Mouse (Mus musculus) neural tube, embryonic 15.5 days (tissue): Measurements from ENCODE around the gene Zc3h12b. TPM values are rescaled to one million over a fixed set of nuclear protein-coding genes. Genes with fewer than 3 reads are reported as not detected.
"Not testable (repeated sequence)": the region's sequence is repeated elsewhere in the genome, so short reads cannot be mapped to it uniquely, and the experiment has no call there.

Experiments used
- ATAC-seq: fragments of 200-750 bp; cut with Nextera tagmentation; 2 replicates; pipeline ENCODE4 v1.8.0; 2017; ENCODE audit warnings: mild to moderate bottlenecking, moderate TSS enrichment, moderate library complexity; ENCODE audit not compliant: low FRiP score
- H3K27ac ChIP-seq: fragments of 300-500 bp; sonication (generic); replicated peaks from 2 replicates; pipeline ENCODE4 v1.5.1; 2015; ENCODE audit warnings: mild to moderate bottlenecking, inconsistent platforms
- H3K27me3 ChIP-seq: fragments of 300-500 bp; sonication (generic); replicated peaks from 2 replicates; pipeline ENCODE4 v1.6.1; 2015; ENCODE audit warnings: inconsistent platforms
- H3K36me3 ChIP-seq: fragments of 300-500 bp; sonication (generic); 2 replicates; pipeline ENCODE4 v1.6.1; 2015; ENCODE audit warnings: inconsistent platforms
- H3K4me1 ChIP-seq: fragments of 300-500 bp; sonication (generic); 2 replicates; pipeline ENCODE4 v1.6.1; 2015; ENCODE audit warnings: inconsistent platforms
- H3K4me2 ChIP-seq: fragments of 300-500 bp; sonication (generic); 2 replicates; pipeline ENCODE4 v1.6.1; 2015; ENCODE audit warnings: inconsistent platforms, mild to moderate bottlenecking, moderate library complexity
- H3K4me3 ChIP-seq: fragments of 300-500 bp; sonication (generic); replicated peaks from 2 replicates; pipeline ENCODE4 v1.5.1; 2015; ENCODE audit warnings: mild to moderate bottlenecking, inconsistent platforms
- H3K9ac ChIP-seq: fragments of 300-500 bp; sonication (generic); replicated peaks from 2 replicates; pipeline ENCODE4 v1.6.1; 2015; ENCODE audit warnings: mild to moderate bottlenecking, inconsistent platforms
- H3K9me3 ChIP-seq: fragments of 300-500 bp; sonication (generic); replicated peaks from 2 replicates; pipeline ENCODE4 v1.6.1; 2016; ENCODE audit warnings: inconsistent platforms
- WGBS: fragments of 180-500 bp; shearing (Covaris S2); methylation state at CpG from one replicate; pipeline ENCODE4 v1.1.7; 2015; ENCODE audit warnings: mixed read lengths; 5-methylcytosine and 5-hydroxymethylcytosine counted together
- polyA plus RNA-seq: library from polyadenylated mRNA; unstranded; fragments of >200 nt; fragmentation: Nextera tagmentation; extraction: Ambion mirVana; gene quantifications from 2 replicates; pipeline ENCODE4 v1.2.1, GENCODE M21; 2015

The Zc3h12b gene
- polyA plus RNA-seq, 1 experiment from 2014 or later, result 3.1 TPM

DNA sequence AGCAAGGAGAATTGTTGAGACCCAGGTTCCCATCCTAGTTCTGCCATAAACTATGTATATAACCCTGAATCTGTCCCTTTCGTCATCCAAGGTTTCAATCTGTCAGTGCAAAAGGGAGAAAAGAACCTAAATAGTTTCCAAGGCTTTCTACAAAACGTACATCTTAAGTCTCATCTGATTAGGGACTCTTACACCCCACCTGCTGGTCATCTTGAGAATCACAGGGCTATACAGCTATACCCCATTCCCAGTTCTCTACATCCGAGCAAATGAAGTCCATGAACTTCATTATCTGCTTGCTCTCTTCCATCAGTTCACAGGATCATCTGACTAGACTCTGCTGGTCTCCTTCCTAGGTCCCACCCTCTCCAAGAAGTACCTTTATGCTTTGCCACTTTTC is 239.3 kb downstream of the Zc3h12b start:
- ATAC-seq, result no peak
- Histone ChIP-seq H3K4me2 (no peak overlapping the region), H3K9me3 (no peaks in the 10 kb centered on the region), H3K4me1 (peaks cover 5% of the 10 kb centered on the region), H3K9ac (no peak overlapping the region), H3K27ac (no peak overlapping the region), H3K36me3 (peaks cover 14% of the 10 kb centered on the region), H3K4me3 (no peak overlapping the region), H3K27me3 (no peaks in the 10 kb centered on the region)
- 54% methylated on average over 3 of the region's 3 CpGs for WGBS

- WGBS, result 18% methylated on average over 42 of the region's 42 CpGs
- Histone ChIP-seq H3K4me3 (peak within 1 kb of the TSS; percentile 58), H3K36me3 (peaks cover 6% of the 10 kb centered on the region; the same call in 1 of the 2 replicates), H3K4me2 (peak within 1 kb of the TSS; percentile 61), H3K27ac (peak within 1 kb of the TSS; percentile 63), H3K9me3 (no peaks in the 10 kb centered on the region), H3K9ac (peak within 1 kb of the TSS; percentile 50), H3K4me1 (peaks cover 9% of the 10 kb centered on the region), H3K27me3 (no peaks in the 10 kb centered on the region)
- ATAC-seq, result peak; percentile 100
Measured at GRCm38 (mm10) chrX:95956497-95957293, 245.2 kb downstream of the Zc3h12b start, which contains the start of gene Las1l. Gene Las1l, minus strand, starts transcription at chrX:95956962.

DNA sequence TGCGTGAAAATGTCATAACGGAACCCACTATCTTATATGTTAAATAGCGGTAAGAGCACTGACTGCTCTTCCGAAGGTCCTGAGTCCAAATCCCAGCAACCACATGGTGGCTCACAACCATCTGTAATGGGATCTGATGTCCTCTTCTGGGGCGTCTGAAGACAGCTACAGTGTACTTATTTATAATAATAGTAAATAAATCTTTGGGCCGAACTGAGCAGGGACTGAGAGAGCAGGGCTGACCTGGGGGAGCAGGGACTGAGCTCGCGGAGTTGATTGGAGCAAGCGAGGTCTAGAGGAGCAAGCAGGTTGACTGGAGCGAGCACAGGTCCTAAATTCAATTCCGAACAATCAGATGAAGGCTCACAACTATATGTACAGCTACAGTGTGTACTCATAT is 246.0 kb downstream of the Zc3h12b start:
- Histone ChIP-seq H3K9ac (peak overlapping the region; percentile 10; the same call in 1 of the 2 replicates), H3K4me3 (peak overlapping the region; percentile 58), H3K4me2 (peak overlapping the region; percentile 55), H3K27ac (peak overlapping the region; percentile 63)
- not testable (repeated sequence) for H3K36me3 ChIP-seq, H3K9me3 ChIP-seq, H3K27me3 ChIP-seq, H3K4me1 ChIP-seq
- 33% methylated on average over 11 of the region's 11 CpGs for WGBS
- peak; percentile 39 for ATAC-seq

GRCm38 (mm10) chrX:95963366-95963765 is 251.9 kb downstream of the Zc3h12b start:
- Histone ChIP-seq H3K27me3 (no peaks in the 10 kb centered on the region), H3K9ac (no peak overlapping the region), H3K4me3 (no peak overlapping the region), H3K9me3 (no peaks in the 10 kb centered on the region), H3K4me2 (no peak overlapping the region), H3K27ac (no peak overlapping the region), H3K4me1 (no peaks in the 10 kb centered on the region), H3K36me3 (no peaks in the 10 kb centered on the region)
- no peak for ATAC-seq
- 76% methylated on average over 2 of the region's 2 CpGs for WGBS

- H3K4me2 ChIP-seq, result no peak overlapping the region
- no peak overlapping the region for H3K9ac ChIP-seq
- H3K36me3 ChIP-seq, result no peaks in the 10 kb centered on the region
- no peak overlapping the region for H3K4me3 ChIP-seq
- H3K4me1 ChIP-seq, result no peaks in the 10 kb centered on the region
- H3K27me3 ChIP-seq, result no peaks in the 10 kb centered on the region
- ATAC-seq, result no peak
- H3K27ac ChIP-seq, result no peak overlapping the region
- 83% methylated on average over 6 of the region's 6 CpGs for WGBS
- no peaks in the 10 kb centered on the region for H3K9me3 ChIP-seq
Measured at GRCm38 (mm10) chrX:95965036-95965435, 253.6 kb downstream of the Zc3h12b start.

DNA sequence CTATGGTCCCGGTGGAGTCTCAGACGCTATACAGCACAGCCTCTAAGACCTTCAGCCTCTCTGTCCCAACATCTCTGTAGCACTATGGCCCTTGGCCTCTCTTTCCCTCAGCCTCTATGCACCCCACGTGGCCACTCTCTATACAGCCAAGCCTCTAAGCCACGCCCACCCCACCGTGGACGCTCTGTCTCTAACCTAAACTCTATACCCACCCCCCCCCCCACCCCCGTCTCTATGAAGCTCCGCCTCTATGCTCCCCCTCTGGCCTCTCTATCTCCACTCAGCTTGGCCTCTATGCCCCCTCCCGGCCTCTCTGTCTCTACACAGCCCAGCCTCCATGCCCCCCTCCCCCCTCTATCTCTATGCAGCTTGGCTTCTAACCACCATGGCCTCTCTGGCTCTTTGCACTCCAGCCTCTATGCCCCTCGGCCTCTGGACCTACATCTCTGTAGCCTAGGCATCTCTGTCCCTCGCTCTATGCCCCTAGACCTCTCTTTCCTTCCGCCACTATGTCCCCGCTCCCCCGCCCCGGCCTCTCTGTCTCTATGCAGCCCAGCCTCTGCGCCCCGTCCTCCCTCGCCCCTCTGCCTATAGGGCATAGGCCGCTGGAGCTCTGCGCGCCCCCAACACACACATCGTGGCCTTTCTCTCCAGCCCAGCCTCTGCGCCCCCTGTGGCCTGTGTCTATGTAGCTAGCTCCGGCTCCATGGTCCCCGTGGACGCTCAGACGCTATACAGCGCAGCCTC is 256.5 kb downstream of the Zc3h12b start:
- Histone ChIP-seq H3K4me3 (peak overlapping the region; percentile 41), H3K9ac (peak overlapping the region; percentile 43), H3K27me3 (no peaks in the 10 kb centered on the region), H3K4me2 (peak overlapping the region; percentile 59), H3K4me1 (no peaks in the 10 kb centered on the region), H3K9me3 (no peaks in the 10 kb centered on the region), H3K36me3 (no peaks in the 10 kb centered on the region), H3K27ac (peak overlapping the region; percentile 80)
- 22% methylated on average over 27 of the region's 28 CpGs for WGBS
- peak; percentile 88 for ATAC-seq

DNA sequence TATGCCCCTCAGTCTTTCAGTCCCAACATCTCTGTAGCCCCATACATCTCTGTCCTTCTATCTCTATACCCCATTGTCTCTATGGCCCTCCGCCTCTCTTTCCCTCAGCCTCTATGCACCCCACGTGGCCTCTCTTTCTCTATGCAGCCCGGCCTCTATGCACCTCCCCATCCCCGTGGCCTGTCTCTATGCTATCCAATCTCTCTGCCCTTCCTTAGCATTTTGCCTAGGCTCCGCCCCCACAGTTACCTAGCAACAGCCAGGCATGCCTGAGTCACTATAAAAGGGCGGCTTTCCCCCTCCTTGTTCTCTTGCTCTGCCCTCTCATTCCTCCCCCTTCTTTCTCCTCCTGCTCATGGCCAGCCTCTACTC is 257.1 kb downstream of the Zc3h12b start:
- 20% methylated on average over 6 of the region's 6 CpGs for WGBS
- Histone ChIP-seq H3K27ac (peak overlapping the region; percentile 80), H3K4me3 (peak overlapping the region; percentile 41), H3K4me1 (no peaks in the 10 kb centered on the region), H3K4me2 (peak overlapping the region; percentile 59), H3K36me3 (no peaks in the 10 kb centered on the region), H3K27me3 (no peaks in the 10 kb centered on the region), H3K9me3 (no peaks in the 10 kb centered on the region), H3K9ac (peak overlapping the region; percentile 43)
- ATAC-seq, result peak; percentile 94

DNA sequence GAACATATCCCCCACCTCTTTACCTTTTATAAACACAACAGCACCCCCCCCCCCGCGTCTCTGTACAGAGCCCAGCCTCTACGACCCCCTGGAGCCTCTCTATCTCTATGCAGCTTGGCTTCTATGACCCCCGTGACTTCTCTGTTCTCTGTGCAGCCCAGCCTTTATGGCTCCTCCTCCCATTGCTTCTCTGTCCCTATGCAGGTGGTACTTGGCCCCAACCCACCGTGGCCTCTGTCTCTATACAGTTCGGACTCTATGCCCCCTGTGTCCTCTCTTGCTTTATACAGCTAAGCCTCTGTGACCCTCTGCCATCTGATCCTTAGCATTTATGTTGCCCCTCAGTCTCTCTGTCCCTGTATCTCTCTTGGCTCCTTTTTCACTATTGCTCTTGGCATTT is 257.6 kb downstream of the Zc3h12b start:
- WGBS, result 40% methylated on average over 6 of the region's 6 CpGs
- Histone ChIP-seq H3K4me1 (no peaks in the 10 kb centered on the region), H3K4me2 (peak overlapping the region; percentile 59), H3K36me3 (no peaks in the 10 kb centered on the region), H3K4me3 (no peak overlapping the region), H3K27ac (no peak overlapping the region), H3K9ac (no peak overlapping the region), H3K27me3 (no peaks in the 10 kb centered on the region), H3K9me3 (no peaks in the 10 kb centered on the region)
- ATAC-seq, result no peak

- ATAC-seq, result no peak
- H3K27ac ChIP-seq, result no peak overlapping the region
- H3K4me3 ChIP-seq, result no peak overlapping the region
- no peaks in the 10 kb centered on the region for H3K9me3 ChIP-seq
- H3K27me3 ChIP-seq, result no peaks in the 10 kb centered on the region
- WGBS, result 77% methylated on average over 9 of the region's 9 CpGs
- no peaks in the 10 kb centered on the region for H3K36me3 ChIP-seq
- no peak overlapping the region for H3K9ac ChIP-seq
- no peaks in the 10 kb centered on the region for H3K4me1 ChIP-seq
- H3K4me2 ChIP-seq, result no peak overlapping the region
Measured at GRCm38 (mm10) chrX:95969936-95970335, 258.5 kb downstream of the Zc3h12b start.

Other genes starting within 250 kb of the Zc3h12b start
- gene Asb12, start 153.7 kb upstream of the Zc3h12b start, polyA plus RNA-seq, result 0.24 TPM in 1 of 2 replicates, not detected in the other
- not detected in 2 replicates for gene Pfn5, start 153.6 kb upstream of the Zc3h12b start, polyA plus RNA-seq
- 60.4 and 67.9 TPM in 2 replicates for gene Zc4h2, start 53.2 kb upstream of the Zc3h12b start, polyA plus RNA-seq
- 108 and 120 TPM in 2 replicates for gene Las1l, start 245.3 kb downstream of the Zc3h12b start, polyA plus RNA-seq